In genomic region chr6:56608277-56608676, GRCm38 (mm10) we compare ENCODE assay signal across 9 mouse cellular contexts. TPM values are rescaled to one million over a fixed set of nuclear protein-coding genes. Genes with fewer than 3 reads are reported as not detected.
DNase-seq lines count a peak whose midpoint lies in the region; ATAC-seq and TF ChIP-seq lines count a peak whose summit lies in the region.
"Had no signal": no experiment of that assay in that cellular context is flagged by ENCODE, and none has a peak within 500 bp of the region (broad histone marks: within the 10 kb centered on the region; RNA-seq: fewer than 3 reads in every experiment).

No protein-coding gene starts in this region.

- no peak overlapping the region for H3K9ac ChIP-seq in neural tube, embryonic 12.5 days
- H3K9ac ChIP-seq: heart, embryonic 15.5 days had no signal

- WGBS in kidney, adult 2 months, result 3% methylated on average over 4 of the region's 4 CpGs
- 10% methylated on average over 4 of the region's 4 CpGs for WGBS in limb, embryonic 10.5 days
- 7% methylated on average over 4 of the region's 4 CpGs for WGBS in neural tube, embryonic 12.5 days
- 9% methylated on average over 4 of the region's 4 CpGs for WGBS in thymus, adult 2 months

- H3K27ac ChIP-seq in kidney, adult 2 months (ENCODE audit: insufficient read depth, low read depth, low read length), result no peak overlapping the region
- no peak overlapping the region for H3K27ac ChIP-seq in limb, embryonic 10.5 days
- H3K27ac ChIP-seq in neural tube, embryonic 12.5 days, result no peak overlapping the region
- H3K27ac ChIP-seq in thymus, adult 2 months (ENCODE audit: control insufficient read depth, insufficient read depth, low read length), result no peak overlapping the region
- H3K27ac ChIP-seq: heart, embryonic 15.5 days had no signal

- peak; percentile 80 for TF ChIP-seq CTCF in kidney, adult 2 months (conservative IDR thresholded peaks at IDR 0.05; ENCODE audit: insufficient read depth, insufficient read length, low read depth, low read length)
- no peak for TF ChIP-seq CTCF in thymus, adult 2 months (IDR thresholded peaks at IDR 0.05; ENCODE audit: borderline replicate concordance, control insufficient read depth, extremely low read depth, insufficient read depth, low read length, poor library complexity)

- no peaks in the 10 kb centered on the region for H3K27me3 ChIP-seq in kidney, adult 2 months (replicated peaks; ENCODE audit: control insufficient read depth, insufficient read depth, low read length)
- no peaks in the 10 kb centered on the region for H3K27me3 ChIP-seq in limb, embryonic 10.5 days (ENCODE audit: low read depth, poor library complexity, severe bottlenecking)
- no peaks in the 10 kb centered on the region for H3K27me3 ChIP-seq in neural tube, embryonic 12.5 days (replicated peaks)
- H3K27me3 ChIP-seq in thymus, adult 2 months (ENCODE audit: control insufficient read depth, insufficient read depth, low read length), result no peaks in the 10 kb centered on the region
- H3K27me3 ChIP-seq: heart, embryonic 15.5 days had no signal

- H3K4me3 ChIP-seq in kidney, adult 2 months (ENCODE audit: insufficient read depth, low read depth, low read length), result no peak overlapping the region
- no peak overlapping the region for H3K4me3 ChIP-seq in limb, embryonic 10.5 days
- no peak overlapping the region for H3K4me3 ChIP-seq in neural tube, embryonic 12.5 days
- no peak overlapping the region for H3K4me3 ChIP-seq in thymus, adult 2 months (ENCODE audit: control insufficient read depth, insufficient read depth, low read length)
- H3K4me3 ChIP-seq: heart, embryonic 15.5 days had no signal

- no peak for TF ChIP-seq POLR2A in kidney, adult 2 months (IDR thresholded peaks at IDR 0.05; ENCODE audit: low read depth, low read length)
- TF ChIP-seq POLR2A in thymus, adult 2 months (IDR thresholded peaks at IDR 0.05; ENCODE audit: control insufficient read depth, extremely low read depth, insufficient read depth, low read length, poor library complexity), result no peak

- DNase-seq in CD4-positive, CD25-positive, alpha-beta regulatory T cell, adult 2 months (ENCODE audit: low read depth, low spot score), result peak; percentile 71
- peak; percentile 78 for DNase-seq in ZHBTc4 (ENCODE audit: low read depth, low spot score)
- peak; percentile 68 to 81 for DNase-seq in cerebellum, postnatal 36 days
- peak; percentile 61 to 83 for DNase-seq in frontal cortex, postnatal 36 days (ENCODE audit: low spot score in 2 of 2)
- DNase-seq in kidney, adult 2 months, result peak; percentile 70
- DNase-seq in limb, embryonic 10.5 days (ENCODE audit: low spot score), result peak; percentile 72
- DNase-seq in thymus, adult 2 months, result peak; percentile 57

- no peak overlapping the region for H3K4me2 ChIP-seq in neural tube, embryonic 12.5 days (replicated peaks)
- H3K4me2 ChIP-seq: heart, embryonic 15.5 days had no signal

- ATAC-seq in neural tube, embryonic 12.5 days (ENCODE audit: low FRiP score, low read depth), result peak; percentile 53; the same call in 1 of the 2 replicates

- no peaks in the 10 kb centered on the region for H3K4me1 ChIP-seq in kidney, adult 2 months (ENCODE audit: control insufficient read depth, insufficient read depth, low read length)
- H3K4me1 ChIP-seq in limb, embryonic 10.5 days, result no peaks in the 10 kb centered on the region
- H3K4me1 ChIP-seq in neural tube, embryonic 12.5 days, result no peaks in the 10 kb centered on the region
- no peaks in the 10 kb centered on the region for H3K4me1 ChIP-seq in thymus, adult 2 months (replicated peaks; ENCODE audit: control insufficient read depth, insufficient read depth, low read length)
- H3K4me1 ChIP-seq: heart, embryonic 15.5 days had no signal

- no peaks in the 10 kb centered on the region for H3K36me3 ChIP-seq in kidney, adult 2 months (ENCODE audit: control insufficient read depth, insufficient read depth, low read length)
- H3K36me3 ChIP-seq in limb, embryonic 10.5 days, result no peaks in the 10 kb centered on the region
- no peaks in the 10 kb centered on the region for H3K36me3 ChIP-seq in neural tube, embryonic 12.5 days
- H3K36me3 ChIP-seq in thymus, adult 2 months (ENCODE audit: control insufficient read depth, insufficient read depth, low read length), result no peaks in the 10 kb centered on the region
- H3K36me3 ChIP-seq: heart, embryonic 15.5 days had no signal

- no peaks in the 10 kb centered on the region for H3K9me3 ChIP-seq in limb, embryonic 10.5 days (replicated peaks)
- H3K9me3 ChIP-seq in neural tube, embryonic 12.5 days, result no peaks in the 10 kb centered on the region
- H3K9me3 ChIP-seq: heart, embryonic 15.5 days had no signal

RNA-seq across cellular contexts. Expression of gene Pde1c, which starts 39.4 kb away (rescaled TPM):
- 0.76 and 0.94 TPM in 2 replicates for polyA plus RNA-seq in kidney, adult 2 months (2012; rRNA removed)
- 0.79 and 1.1 TPM in 2 replicates for polyA plus RNA-seq in limb, embryonic 10.5 days (2016; fragmentation: Nextera tagmentation; extraction: Ambion mirVana)
- polyA plus RNA-seq in neural tube, embryonic 12.5 days (2016; fragmentation: Nextera tagmentation; extraction: Ambion mirVana), result 4.5 and 5.2 TPM in 2 replicates
- 0.52 and 1.8 TPM in 2 replicates for polyA plus RNA-seq in thymus, adult 2 months (2012; rRNA removed)
